In the genomic region with DNA sequence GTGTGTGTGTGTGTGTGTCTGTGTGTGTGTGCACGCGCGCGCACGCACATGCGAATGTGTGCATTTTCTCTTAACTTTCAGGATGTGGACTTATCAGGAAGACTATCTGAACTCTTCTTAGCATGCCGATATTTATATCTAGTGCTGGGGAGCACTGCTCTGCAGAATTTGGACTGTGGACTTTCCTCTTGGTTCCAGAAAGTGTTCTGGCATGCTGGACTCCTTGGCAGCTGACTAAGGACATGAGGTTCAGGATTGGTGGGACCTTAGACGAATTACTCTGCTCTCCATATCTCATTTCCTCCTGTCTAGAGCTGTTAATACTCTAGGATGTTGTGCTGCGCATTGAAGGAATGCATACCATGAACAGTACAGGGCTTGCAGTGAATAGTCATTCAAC, we compare ENCODE assay signal across 17 mouse cellular contexts. TPM values are rescaled to one million over a fixed set of nuclear protein-coding genes. Genes with fewer than 3 reads are reported as not detected.
"Had no signal": no experiment of that assay in that cellular context is flagged by ENCODE, and none has a peak within 500 bp of the region (broad histone marks: within the 10 kb centered on the region; RNA-seq: fewer than 3 reads in every experiment).

No protein-coding gene starts in this region.

- H3K27ac ChIP-seq: midbrain, embryonic 10.5 days; midbrain, embryonic 12.5 days; neural tube, embryonic 13.5 days; neural tube, embryonic 15.5 days; stomach, embryonic 15.5 days; stomach, postnatal 0 days had no signal

- ATAC-seq: midbrain, embryonic 16.5 days had no signal

- H3K9me3 ChIP-seq: midbrain, embryonic 10.5 days; midbrain, embryonic 12.5 days; neural tube, embryonic 13.5 days; neural tube, embryonic 15.5 days; stomach, embryonic 15.5 days had no signal

- DNase-seq: lung, embryonic 14.5 days; lung, postnatal 10 days; lung, postnatal 4 days; midbrain, embryonic 14.5 days; right cerebral cortex, postnatal 14 days; thymus, adult 2 months; thymus, postnatal 25 days; thymus, postnatal 4 days had no signal

- H3K9ac ChIP-seq: lung, embryonic 14.5 days; midbrain, embryonic 12.5 days; neural tube, embryonic 13.5 days; neural tube, embryonic 15.5 days; stomach, embryonic 15.5 days had no signal

- H3K4me2 ChIP-seq: lung, embryonic 14.5 days; midbrain, embryonic 12.5 days; neural tube, embryonic 13.5 days; neural tube, embryonic 15.5 days; stomach, embryonic 15.5 days had no signal

- H3K36me3 ChIP-seq: midbrain, embryonic 10.5 days; midbrain, embryonic 12.5 days; neural tube, embryonic 13.5 days; neural tube, embryonic 15.5 days; stomach, embryonic 15.5 days had no signal

- H3K27me3 ChIP-seq: neural tube, embryonic 13.5 days; stomach, embryonic 15.5 days had no signal

- H3K4me3 ChIP-seq: midbrain, embryonic 10.5 days; midbrain, embryonic 12.5 days; myocyte; neural tube, embryonic 13.5 days; neural tube, embryonic 15.5 days; stomach, embryonic 15.5 days had no signal

RNA-seq across cellular contexts. Expression of a gene that starts 2.4 kb away (rescaled TPM):
- polyA plus RNA-seq: myocyte; spleen, adult 2 months had no signal
